Mouse (Mus musculus) lung, postnatal 0 days (tissue): ENCODE data around the gene Tor2a. TPM values are rescaled to one million over a fixed set of nuclear protein-coding genes. Genes with fewer than 3 reads are reported as not detected.

Source experiments
- ATAC-seq: fragments of 200-750 bp; cut with Nextera tagmentation; 2 replicates; pipeline ENCODE4 v1.8.0; 2017; ENCODE audit warnings: moderate library complexity
- DNase-seq: peaks from one replicate; pipeline ENCODE4 v3.0.0-alpha.2; 2016; ENCODE audit warnings: low spot score
- H3K27ac ChIP-seq: fragments of 300-500 bp; sonication (generic); 2 replicates; pipeline ENCODE4 v1.5.1; 2014; ENCODE audit warnings: antibody characterized with exemption, mild to moderate bottlenecking, low read length, mixed read lengths
- H3K27me3 ChIP-seq: fragments of 300-500 bp; sonication (generic); replicated peaks from 2 replicates; pipeline ENCODE4 v1.6.1; 2014; ENCODE audit warnings: low read length, mixed read lengths; ENCODE audit not compliant: insufficient read depth
- H3K36me3 ChIP-seq: fragments of 300-500 bp; sonication (generic); 2 replicates; pipeline ENCODE4 v1.6.1; 2014; ENCODE audit warnings: low read length, mixed read lengths; ENCODE audit not compliant: insufficient read depth
- H3K4me1 ChIP-seq: fragments of 300-500 bp; sonication (generic); 2 replicates; pipeline ENCODE4 v1.6.1; 2014; ENCODE audit warnings: antibody characterized with exemption, low read depth, low read length, mixed read lengths; ENCODE audit not compliant: insufficient read depth
- H3K4me2 ChIP-seq: fragments of 300-500 bp; sonication (generic); replicated peaks from 2 replicates; pipeline ENCODE4 v1.6.1; 2014; ENCODE audit warnings: low read depth, mild to moderate bottlenecking, low read length, moderate library complexity, mixed read lengths
- H3K4me3 ChIP-seq: fragments of 300-500 bp; sonication (generic); 2 replicates; pipeline ENCODE4 v1.5.1; 2014; ENCODE audit warnings: low read depth, low read length
- H3K9ac ChIP-seq: fragments of 300-500 bp; sonication (generic); replicated peaks from 2 replicates; pipeline ENCODE4 v1.6.1; 2014; ENCODE audit warnings: low read depth, mild to moderate bottlenecking
- H3K9me3 ChIP-seq: fragments of 300-500 bp; sonication (generic); 2 replicates; pipeline ENCODE4 v1.6.1; 2016; ENCODE audit warnings: low read length, mixed read lengths
- CTCF ChIP-seq: IDR thresholded peaks from 2 replicates; pipeline ENCODE4 v1.5.1; 2016; ENCODE audit warnings: antibody characterized with exemption, mild to moderate bottlenecking
- EP300 ChIP-seq: IDR thresholded peaks from 2 replicates; pipeline ENCODE4 v1.6.1; 2016; ENCODE audit warnings: antibody characterized with exemption, mild to moderate bottlenecking, control low read depth
- WGBS: fragments of 180-500 bp; shearing (Covaris S2); extraction: QIAGEN DNeasy Blood & Tissue Kit; methylation state at CpG from one replicate; pipeline ENCODE4 v1.1.7; 2014; 5-methylcytosine and 5-hydroxymethylcytosine counted together
- polyA plus RNA-seq: library from polyadenylated mRNA; unstranded; fragments of >200 nt; fragmentation: Nextera tagmentation; extraction: Ambion mirVana; gene quantifications from 2 replicates; pipeline ENCODE4 v1.2.1, GENCODE M21; 2015

Tor2a gene
- polyA plus RNA-seq, 1 experiment from 2014 or later, result 63.5 TPM

GRCm38 (mm10) chr2:32761361-32761760 is 4.3 kb downstream of the Tor2a start:
- no peak overlapping the region for H3K27ac ChIP-seq
- H3K9me3 ChIP-seq, result no peaks in the 10 kb centered on the region
- H3K4me1 ChIP-seq, result no peaks in the 10 kb centered on the region
- no peak overlapping the region for H3K9ac ChIP-seq
- no peak for ATAC-seq
- no peak for DNase-seq
- H3K36me3 ChIP-seq, result 0 out of 2 replicates have a peak, but pooled peaks cover 4% of the 10 kb centered on the region
- 89% methylated on average over 14 of the region's 14 CpGs for WGBS
- no peaks in the 10 kb centered on the region for H3K27me3 ChIP-seq
- TF ChIP-seq EP300 (no peak), CTCF (no peak)
- H3K4me2 ChIP-seq, result no peak overlapping the region
- no peak overlapping the region for H3K4me3 ChIP-seq

- 75% methylated on average over 4 of the region's 4 CpGs for WGBS
- TF ChIP-seq CTCF (no peak), EP300 (no peak)
- no peak overlapping the region for H3K9ac ChIP-seq
- H3K27ac ChIP-seq, result no peak overlapping the region
- no peaks in the 10 kb centered on the region for H3K9me3 ChIP-seq
- H3K4me3 ChIP-seq, result no peak overlapping the region
- 0 out of 2 replicates have a peak, but pooled peaks cover 4% of the 10 kb centered on the region for H3K36me3 ChIP-seq
- no peaks in the 10 kb centered on the region for H3K4me1 ChIP-seq
- ATAC-seq (no peak), DNase-seq (no peak)
- H3K27me3 ChIP-seq, result no peaks in the 10 kb centered on the region
- H3K4me2 ChIP-seq, result no peak overlapping the region
Measured at GRCm38 (mm10) chr2:32761859-32762258, 4.8 kb downstream of the Tor2a start.

- H3K9me3 ChIP-seq, result no peaks in the 10 kb centered on the region
- TF ChIP-seq CTCF (peak; percentile 52), EP300 (no peak)
- no peak for DNase-seq
Measured at GRCm38 (mm10) chr2:32763353-32763752, 6.3 kb downstream of the Tor2a start.

GRCm38 (mm10) chr2:32767241-32767640 is 10.2 kb downstream of the Tor2a start:
- Histone ChIP-seq H3K4me2 (no peak overlapping the region), H3K9ac (no peak overlapping the region), H3K27ac (no peak overlapping the region), H3K36me3 (no peaks in the 10 kb centered on the region), H3K4me3 (no peak overlapping the region), H3K27me3 (no peaks in the 10 kb centered on the region), H3K9me3 (no peaks in the 10 kb centered on the region), H3K4me1 (no peaks in the 10 kb centered on the region)
- WGBS, result 68% methylated on average over 12 of the region's 12 CpGs
- TF ChIP-seq EP300, result no peak
- no peak for TF ChIP-seq CTCF
- ATAC-seq (no peak), DNase-seq (no peak)

More at GRCm38 (mm10) chr2:32763353-32763752, 6.3 kb downstream of the Tor2a start:
- H3K27ac ChIP-seq, result no peak overlapping the region
- ATAC-seq, result no peak
- WGBS, result 71% methylated on average over 3 of the region's 3 CpGs
- H3K9ac ChIP-seq, result no peak overlapping the region
- H3K27me3 ChIP-seq, result no peaks in the 10 kb centered on the region
- 0 out of 2 replicates have a peak, but pooled peaks cover 4% of the 10 kb centered on the region for H3K36me3 ChIP-seq
- no peaks in the 10 kb centered on the region for H3K4me1 ChIP-seq
- H3K4me3 ChIP-seq, result no peak overlapping the region
- no peak overlapping the region for H3K4me2 ChIP-seq

GRCm38 (mm10) chr2:32768661-32769285 is 11.7 kb downstream of the Tor2a start:
- no peaks in the 10 kb centered on the region for H3K4me1 ChIP-seq
- no peak overlapping the region for H3K9ac ChIP-seq
- no peak overlapping the region for H3K4me2 ChIP-seq
- TF ChIP-seq EP300 (no peak), CTCF (no peak)
- H3K27ac ChIP-seq, result no peak overlapping the region
- peak; percentile 69 for DNase-seq
- peak; percentile 60 for ATAC-seq
- no peaks in the 10 kb centered on the region for H3K36me3 ChIP-seq
- no peaks in the 10 kb centered on the region for H3K9me3 ChIP-seq
- H3K27me3 ChIP-seq, result no peaks in the 10 kb centered on the region
- 44% methylated on average over 18 of the region's 19 CpGs for WGBS
- no peak overlapping the region for H3K4me3 ChIP-seq

- Histone ChIP-seq H3K9me3 (no peaks in the 10 kb centered on the region), H3K9ac (no peak overlapping the region), H3K27ac (no peak overlapping the region), H3K36me3 (no peaks in the 10 kb centered on the region), H3K27me3 (no peaks in the 10 kb centered on the region), H3K4me3 (no peak overlapping the region), H3K4me1 (no peaks in the 10 kb centered on the region), H3K4me2 (no peak overlapping the region)
- DNase-seq, result no peak
- no peak for ATAC-seq
- TF ChIP-seq CTCF (no peak), EP300 (no peak)
- WGBS, result 73% methylated on average over 5 of the region's 5 CpGs
Measured at GRCm38 (mm10) chr2:32769327-32770085, 12.5 kb downstream of the Tor2a start.
